Mouse (Mus musculus): Measurements from ENCODE around the gene 1700007K13Rik. TPM values are rescaled to one million over a fixed set of nuclear protein-coding genes. Genes with fewer than 3 reads are reported as not detected.
A peak's percentile ranks its signal among the peaks of the same experiment; 100 is the strongest.
"Not testable (repeated sequence)": the region's sequence is repeated elsewhere in the genome, so short reads cannot be mapped to it uniquely, and the experiment has no call there.

The 1700007K13Rik gene
- polyA plus RNA-seq (2014; fragmentation: Nextera tagmentation; extraction: Ambion mirVana), result 0.90 and 1.5 TPM in 2 replicates

GRCm38 (mm10) chr2:28465836-28466518 is at the start of gene 1700007K13Rik:
Gene 1700007K13Rik, minus strand, starts transcription at chr2:28466332.
- Histone ChIP-seq H3K27me3 (ENCODE audit: control insufficient read depth, insufficient read depth, low read length) (no peaks in the 10 kb centered on the region; the same call in 1 of the 2 replicates), H3K4me1 (ENCODE audit: control insufficient read depth, insufficient read depth, low read length) (no peaks in the 10 kb centered on the region), H3K9me3 (replicated peaks; ENCODE audit: control insufficient read depth, low read length) (no peaks in the 10 kb centered on the region), H3K9ac (replicated peaks; ENCODE audit: low read length) (peak within 1 kb of the TSS; percentile 40), H3K4me2 (ENCODE audit: low read depth, low read length) (peak within 1 kb of the TSS; percentile 52), H3K27ac (replicated peaks; ENCODE audit: low read depth, low read length) (no peak within 1 kb of the TSS), H3K4me3 (ENCODE audit: low read depth, low read length) (peak within 1 kb of the TSS; percentile 16; the same call in 1 of the 2 replicates), H3K36me3 (replicated peaks; ENCODE audit: control insufficient read depth, insufficient read depth, low read depth, low read length) (peaks cover 14% of the 10 kb centered on the region)
- ATAC-seq (replicated peaks; ENCODE audit: insufficient number of reproducible peaks, low FRiP score, low TSS enrichment, low read depth) (peak; percentile 64), DNase-seq (ENCODE audit: low spot score) (peak; percentile 85)
- WGBS, result 5% methylated on average over 25 of the region's 25 CpGs

DNA sequence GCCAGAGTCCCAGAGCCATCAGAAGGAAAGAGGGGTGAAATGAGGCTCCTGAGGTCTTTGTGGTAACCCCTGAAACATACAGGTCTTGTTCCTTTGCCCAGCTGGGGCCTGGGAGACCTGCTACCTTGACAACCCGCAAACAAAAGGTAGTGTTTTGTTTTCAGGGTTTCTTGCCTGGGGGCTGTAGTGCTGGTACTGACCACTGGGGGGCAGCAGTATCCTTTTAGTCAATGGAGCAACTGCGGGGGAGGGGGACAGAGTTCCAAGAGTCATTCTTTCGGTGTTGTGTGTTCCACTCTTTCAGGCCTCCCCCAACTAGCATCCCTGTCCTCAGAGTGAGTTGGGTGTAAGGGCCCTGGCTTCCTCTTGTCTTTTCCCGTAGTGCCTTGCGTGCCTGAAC is 48.4 kb upstream of the 1700007K13Rik start:
- peak overlapping the region; percentile 96 for H3K4me2 ChIP-seq (ENCODE audit: low read depth, low read length)
- 13% methylated on average over 5 of the region's 5 CpGs for WGBS
- no peak overlapping the region; the same call in 1 of the 2 replicates for H3K9ac ChIP-seq (replicated peaks; ENCODE audit: low read length)
- no peaks in the 10 kb centered on the region for H3K9me3 ChIP-seq (replicated peaks; ENCODE audit: control insufficient read depth, low read length)
- H3K27ac ChIP-seq (replicated peaks; ENCODE audit: low read depth, low read length), result no peak overlapping the region
- no peaks in the 10 kb centered on the region for H3K27me3 ChIP-seq (ENCODE audit: control insufficient read depth, insufficient read depth, low read length)
- ATAC-seq (replicated peaks; ENCODE audit: insufficient number of reproducible peaks, low FRiP score, low TSS enrichment, low read depth) (no peak), DNase-seq (ENCODE audit: low spot score) (peak; percentile 90)
- H3K4me3 ChIP-seq (ENCODE audit: low read depth, low read length), result peak overlapping the region; percentile 76; the same call in 1 of the 2 replicates
- 0 out of 2 replicates have a peak, but pooled peaks cover 2% of the 10 kb centered on the region for H3K4me1 ChIP-seq (ENCODE audit: control insufficient read depth, insufficient read depth, low read length)
- no peaks in the 10 kb centered on the region for H3K36me3 ChIP-seq (replicated peaks; ENCODE audit: control insufficient read depth, insufficient read depth, low read depth, low read length)

GRCm38 (mm10) chr2:28513431-28514370 is 47.6 kb upstream of the 1700007K13Rik start:
- ATAC-seq (replicated peaks; ENCODE audit: insufficient number of reproducible peaks, low FRiP score, low TSS enrichment, low read depth) (peak; percentile 27), DNase-seq (ENCODE audit: low spot score) (peak; percentile 48)
- Histone ChIP-seq H3K4me3 (ENCODE audit: low read depth, low read length) (peak overlapping the region; percentile 76), H3K4me2 (ENCODE audit: low read depth, low read length) (peak overlapping the region; percentile 96), H3K4me1 (ENCODE audit: control insufficient read depth, insufficient read depth, low read length) (0 out of 2 replicates have a peak, but pooled peaks cover 2% of the 10 kb centered on the region), H3K9me3 (replicated peaks; ENCODE audit: control insufficient read depth, low read length) (no peaks in the 10 kb centered on the region), H3K27ac (replicated peaks; ENCODE audit: low read depth, low read length) (peak overlapping the region; percentile 47), H3K9ac (replicated peaks; ENCODE audit: low read length) (peak overlapping the region; percentile 92), H3K36me3 (replicated peaks; ENCODE audit: control insufficient read depth, insufficient read depth, low read depth, low read length) (no peaks in the 10 kb centered on the region), H3K27me3 (ENCODE audit: control insufficient read depth, insufficient read depth, low read length) (no peaks in the 10 kb centered on the region)
- 6% methylated on average over 47 of the region's 47 CpGs for WGBS

GRCm38 (mm10) chr2:28512798-28513401 is 46.8 kb upstream of the 1700007K13Rik start, which contains the start of gene Ralgds:
Gene Ralgds, plus strand, starts transcription at chr2:28513125.
- 0 out of 2 replicates have a peak, but pooled peaks cover 2% of the 10 kb centered on the region for H3K4me1 ChIP-seq (ENCODE audit: control insufficient read depth, insufficient read depth, low read length)
- peak within 1 kb of the TSS; percentile 76 for H3K4me3 ChIP-seq (ENCODE audit: low read depth, low read length)
- H3K9me3 ChIP-seq (replicated peaks; ENCODE audit: control insufficient read depth, low read length), result no peaks in the 10 kb centered on the region
- H3K4me2 ChIP-seq (ENCODE audit: low read depth, low read length), result peak within 1 kb of the TSS; percentile 96
- WGBS, result 0% methylated on average over 38 of the region's 71 CpGs
- H3K9ac ChIP-seq (replicated peaks; ENCODE audit: low read length), result peak within 1 kb of the TSS; percentile 92
- DNase-seq (ENCODE audit: low spot score) (peak; percentile 79), ATAC-seq (replicated peaks; ENCODE audit: insufficient number of reproducible peaks, low FRiP score, low TSS enrichment, low read depth) (peak; percentile 49)
- H3K36me3 ChIP-seq (replicated peaks; ENCODE audit: control insufficient read depth, insufficient read depth, low read depth, low read length), result no peaks in the 10 kb centered on the region
- H3K27me3 ChIP-seq (ENCODE audit: control insufficient read depth, insufficient read depth, low read length), result no peaks in the 10 kb centered on the region
- H3K27ac ChIP-seq (replicated peaks; ENCODE audit: low read depth, low read length), result peak within 1 kb of the TSS; percentile 47

GRCm38 (mm10) chr2:28511600-28511999 is 45.5 kb upstream of the 1700007K13Rik start:
- DNase-seq (ENCODE audit: low spot score); H3K36me3 ChIP-seq (replicated peaks; ENCODE audit: control insufficient read depth, insufficient read depth, low read depth, low read length); ATAC-seq (replicated peaks; ENCODE audit: insufficient number of reproducible peaks, low FRiP score, low TSS enrichment, low read depth); H3K27me3 ChIP-seq (ENCODE audit: control insufficient read depth, insufficient read depth, low read length); H3K4me3 ChIP-seq (ENCODE audit: low read depth, low read length); H3K9me3 ChIP-seq (replicated peaks; ENCODE audit: control insufficient read depth, low read length); H3K27ac ChIP-seq (replicated peaks; ENCODE audit: low read depth, low read length); H3K9ac ChIP-seq (replicated peaks; ENCODE audit: low read length); H3K4me2 ChIP-seq (ENCODE audit: low read depth, low read length); H3K4me1 ChIP-seq (ENCODE audit: control insufficient read depth, insufficient read depth, low read length): not testable (repeated sequence)
- WGBS, result 52% methylated on average over 5 of the region's 5 CpGs

- DNase-seq (ENCODE audit: low spot score) (no peak), ATAC-seq (replicated peaks; ENCODE audit: insufficient number of reproducible peaks, low FRiP score, low TSS enrichment, low read depth) (no peak)
- Histone ChIP-seq H3K4me3 (ENCODE audit: low read depth, low read length) (no peak overlapping the region), H3K4me1 (ENCODE audit: control insufficient read depth, insufficient read depth, low read length) (no peaks in the 10 kb centered on the region), H3K27ac (replicated peaks; ENCODE audit: low read depth, low read length) (no peak overlapping the region), H3K9me3 (replicated peaks; ENCODE audit: control insufficient read depth, low read length) (no peaks in the 10 kb centered on the region), H3K36me3 (replicated peaks; ENCODE audit: control insufficient read depth, insufficient read depth, low read depth, low read length) (no peaks in the 10 kb centered on the region), H3K9ac (replicated peaks; ENCODE audit: low read length) (no peak overlapping the region), H3K4me2 (ENCODE audit: low read depth, low read length) (no peak overlapping the region), H3K27me3 (ENCODE audit: control insufficient read depth, insufficient read depth, low read length) (no peaks in the 10 kb centered on the region)
- WGBS, result 76% methylated on average over 6 of the region's 6 CpGs
Observed at GRCm38 (mm10) chr2:28506291-28506690, 40.2 kb upstream of the 1700007K13Rik start.

DNA sequence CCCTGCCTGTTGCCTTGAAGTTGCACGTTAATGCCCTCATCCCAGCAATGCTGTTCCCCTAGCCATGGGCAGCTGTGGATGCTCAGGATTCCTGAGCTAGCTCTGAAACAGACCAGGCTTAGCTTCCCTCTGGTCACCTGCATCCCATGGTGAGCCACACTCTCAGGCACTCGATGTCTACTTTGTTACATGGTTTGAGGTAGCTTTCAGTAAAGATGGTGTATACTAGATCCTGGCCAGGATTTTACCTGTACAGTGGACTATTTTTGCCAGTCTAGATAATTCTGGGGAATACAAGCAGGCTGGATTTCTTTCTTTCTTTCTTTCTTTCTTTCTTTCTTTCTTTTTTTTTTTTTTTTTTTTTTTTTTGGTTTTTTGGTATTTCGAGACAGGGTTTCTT is 39.7 kb upstream of the 1700007K13Rik start, which contains the start of gene Gm10134:
Gene Gm10134, plus strand, starts transcription at position 301 of the 400 bp plus-strand sequence.
- Histone ChIP-seq H3K9ac (replicated peaks; ENCODE audit: low read length) (no peak within 1 kb of the TSS), H3K4me2 (ENCODE audit: low read depth, low read length) (no peak within 1 kb of the TSS), H3K36me3 (replicated peaks; ENCODE audit: control insufficient read depth, insufficient read depth, low read depth, low read length) (no peaks in the 10 kb centered on the region), H3K9me3 (replicated peaks; ENCODE audit: control insufficient read depth, low read length) (no peaks in the 10 kb centered on the region), H3K27me3 (ENCODE audit: control insufficient read depth, insufficient read depth, low read length) (no peaks in the 10 kb centered on the region), H3K4me1 (ENCODE audit: control insufficient read depth, insufficient read depth, low read length) (no peaks in the 10 kb centered on the region), H3K4me3 (ENCODE audit: low read depth, low read length) (no peak within 1 kb of the TSS), H3K27ac (replicated peaks; ENCODE audit: low read depth, low read length) (no peak within 1 kb of the TSS)
- 78% methylated on average over 3 of the region's 3 CpGs for WGBS
- DNase-seq (ENCODE audit: low spot score) (no peak), ATAC-seq (replicated peaks; ENCODE audit: insufficient number of reproducible peaks, low FRiP score, low TSS enrichment, low read depth) (no peak)

Data from embryonic facial prominence, embryonic 11.5 days (tissue).